Mouse (Mus musculus) MEL (cell line): ENCODE results near the gene Clint1. TPM values are rescaled to one million over a fixed set of nuclear protein-coding genes. Genes with fewer than 3 reads are reported as not detected.
A peak's percentile ranks its signal among the peaks of the same experiment; 100 is the strongest.

Experiments
- DNase-seq: peaks from one replicate; pipeline ENCODE4 v3.0.0; 2011; ENCODE audit warnings: low read depth, low spot score
- H3K27ac ChIP-seq: 2 replicates; pipeline ENCODE4 v1.5.1; 2012; ENCODE audit warnings: low read depth, mild to moderate bottlenecking, control low read depth, low read length, moderate library complexity; ENCODE audit not compliant: control insufficient read depth
- H3K27me3 ChIP-seq, 2 experiments: fragments of 150-350 bp in 1 of 2; sonication (generic) in 1 of 2; 2 replicates each; pipeline ENCODE4 v1.6.1; 2012; ENCODE audit warnings: low read length in 2 of 2, mild to moderate bottlenecking in 2 of 2, improper control_type of control experiment in 1 of 2, moderate library complexity in 1 of 2; ENCODE audit not compliant: insufficient read depth in 2 of 2, control insufficient read depth in 1 of 2
- H3K36me3 ChIP-seq, 2 experiments: 2 replicates each; pipeline ENCODE4 v1.6.1; 2012 to 2014; ENCODE audit warnings: low read length in 2 of 2, improper control_type of control experiment in 1 of 2, inconsistent platforms in 1 of 2, mild to moderate bottlenecking in 1 of 2; ENCODE audit not compliant: insufficient read depth in 2 of 2, control insufficient read depth in 1 of 2
- H3K4me1 ChIP-seq, 2 experiments: fragments of 150-350 bp in 1 of 2; sonication (generic) in 1 of 2; 2 replicates each; pipeline ENCODE4 v1.6.1; 2012; ENCODE audit warnings: low read length in 2 of 2, improper control_type of control experiment in 1 of 2, mild to moderate bottlenecking in 1 of 2; ENCODE audit not compliant: insufficient read depth in 2 of 2, control insufficient read depth in 1 of 2
- H3K4me3 ChIP-seq, 2 experiments: fragments of 150-350 bp in 1 of 2; sonication (generic) in 1 of 2; 2 replicates each; pipeline ENCODE4 v1.5.1; 2012; ENCODE audit warnings: low read depth in 2 of 2, low read length in 2 of 2, mild to moderate bottlenecking in 2 of 2, moderate library complexity in 2 of 2, control low read depth in 1 of 2, improper control_type of control experiment in 1 of 2; ENCODE audit not compliant: control insufficient read depth in 1 of 2, insufficient read depth in 1 of 2
- H3K79me2 ChIP-seq: 2 replicates; pipeline ENCODE4 v1.6.1; 2012; ENCODE audit warnings: mild to moderate bottlenecking, low read length, moderate library complexity; ENCODE audit not compliant: control insufficient read depth, poor library complexity, insufficient read depth
- H3K9ac ChIP-seq: 2 replicates; pipeline ENCODE4 v1.6.1; 2012; ENCODE audit warnings: low read depth, mild to moderate bottlenecking, control low read depth, low read length, moderate library complexity; ENCODE audit not compliant: control insufficient read depth, poor library complexity, severe bottlenecking
- H3K9me3 ChIP-seq: fragments of 150-350 bp; sonication (generic); replicated peaks from 2 replicates; pipeline ENCODE4 v1.6.1; 2012; ENCODE audit warnings: mild to moderate bottlenecking, low read length, improper control_type of control experiment, moderate library complexity; ENCODE audit not compliant: insufficient read depth
- CHD1 ChIP-seq: IDR thresholded peaks from 2 replicates; pipeline ENCODE4 v1.6.1; 2012; ENCODE audit warnings: low read depth, mild to moderate bottlenecking, inconsistent platforms, low read length, improper control_type of control experiment
- ETS1 ChIP-seq: IDR thresholded peaks from 2 replicates; pipeline ENCODE4 v1.6.1; 2012; ENCODE audit warnings: low read depth, mild to moderate bottlenecking, inconsistent platforms, low read length, improper control_type of control experiment, moderate library complexity
- GATA1 ChIP-seq: IDR thresholded peaks from 2 replicates; pipeline ENCODE4 v1.6.1; 2011; ENCODE audit warnings: low read depth, low read length, improper control_type of control experiment
- MAX ChIP-seq: IDR thresholded peaks from 2 replicates; pipeline ENCODE4 v1.6.1; 2011; ENCODE audit warnings: low read length, improper control_type of control experiment
- MXI1 ChIP-seq: IDR thresholded peaks from 2 replicates; pipeline ENCODE4 v1.6.1; 2011; ENCODE audit warnings: mild to moderate bottlenecking, low read depth, low read length, improper control_type of control experiment
- MYC ChIP-seq: IDR thresholded peaks from 2 replicates; pipeline ENCODE4 v1.6.1; 2011; ENCODE audit warnings: low read depth, mild to moderate bottlenecking, low read length, improper control_type of control experiment, moderate library complexity
- NELFE ChIP-seq: IDR thresholded peaks from 2 replicates; pipeline ENCODE4 v1.6.1; 2011; ENCODE audit warnings: low read depth, low read length, improper control_type of control experiment
- NRF1 ChIP-seq: IDR thresholded peaks from 2 replicates; pipeline ENCODE4 v1.6.1; 2014; ENCODE audit warnings: low read depth, mild to moderate bottlenecking, inconsistent platforms, low read length, improper control_type of control experiment, moderate library complexity; ENCODE audit not compliant: poor library complexity, insufficient read depth, severe bottlenecking
- POLR2A ChIP-seq, 2 experiments: IDR thresholded peaks; 2 replicates each; pipeline ENCODE4 v1.6.1; 2011 to 2012; ENCODE audit warnings: low read length in 2 of 2, mild to moderate bottlenecking in 2 of 2, control low read depth in 1 of 2, improper control_type of control experiment in 1 of 2, low read depth in 1 of 2, moderate library complexity in 1 of 2; ENCODE audit not compliant: control insufficient read depth in 1 of 2, insufficient read depth in 1 of 2, poor library complexity in 1 of 2
- USF1 ChIP-seq: IDR thresholded peaks from 2 replicates; pipeline ENCODE4 v1.6.1; 2014; ENCODE audit warnings: low read depth, mild to moderate bottlenecking, inconsistent platforms, low read length, improper control_type of control experiment, moderate library complexity
- ZC3H11A ChIP-seq: IDR thresholded peaks from 2 replicates; pipeline ENCODE4 v1.6.1; 2012; ENCODE audit warnings: low read depth, mild to moderate bottlenecking, inconsistent platforms, low read length, improper control_type of control experiment
- ZNF384 ChIP-seq: IDR thresholded peaks from 2 replicates; pipeline ENCODE4 v1.6.1; 2012; ENCODE audit warnings: low read depth, mild to moderate bottlenecking, inconsistent platforms, low read length, improper control_type of control experiment
- polyA plus RNA-seq, 2 experiments: library from polyadenylated mRNA; stranded (reverse) in 1 of 2; unstranded in 1 of 2; fragments of >175 nt in 1 of 2; fragments of >200 nt in 1 of 2; gene quantifications; 2 replicates each; pipeline versions ENCODE4 v1.2.1 to v1.2.4; 2012; ENCODE audit warnings: low replicate concordance in 2 of 2, low read depth in 1 of 2; ENCODE audit not compliant: insufficient read length in 2 of 2, insufficient read depth in 1 of 2, missing spikeins in 1 of 2
- total RNA-seq: library from RNA; depleted of rRNA; stranded (reverse); fragments of 300-350 nt; gene quantifications from 2 replicates; pipeline ENCODE4 v1.2.3, GENCODE M21; 2012

The Clint1 gene
- total and polyA plus RNA-seq, 3 experiments = 58.5 to 184 (median 102) TPM

DNA sequence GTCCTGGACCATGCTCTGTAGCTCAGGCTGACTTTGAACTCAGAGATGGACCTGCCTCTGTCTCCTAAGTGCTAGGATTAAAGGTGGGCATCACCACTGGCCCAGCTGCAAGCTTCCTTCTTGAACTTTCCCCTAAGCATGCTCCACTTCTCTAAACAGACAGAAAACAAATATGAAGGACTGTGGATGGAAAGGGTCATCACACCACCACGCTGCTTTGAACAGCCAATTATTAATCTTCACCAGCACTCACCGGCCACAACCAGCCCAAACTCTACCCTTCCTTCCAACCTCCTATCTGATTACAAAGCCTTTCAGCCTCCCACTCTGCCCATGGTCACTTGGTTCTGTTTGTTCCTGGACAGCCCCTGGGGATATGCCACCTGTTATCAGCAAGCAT, 45.6 kb upstream of the Clint1 start:
- TF ChIP-seq NELFE (no peak), MYC (0 out of 2 replicates have a peak, but pooled peaks have one; percentile 11)
- H3K9ac ChIP-seq = no peak overlapping the region
- H3K9me3 ChIP-seq = no peaks in the 10 kb centered on the region
- H3K27me3 ChIP-seq = no peaks in the 10 kb centered on the region
- no peak overlapping the region for H3K4me3 ChIP-seq
- peak overlapping the region; percentile 95 for H3K27ac ChIP-seq
- peaks cover 0 to 50% of the 10 kb centered on the region in 2 experiments; a peak in 2 of 4 replicates for H3K36me3 ChIP-seq
- H3K4me1 ChIP-seq = peaks cover 19 to 54% of the 10 kb centered on the region in 2 experiments
- peak; percentile 41 for DNase-seq
- H3K79me2 ChIP-seq = no peaks in the 10 kb centered on the region

GRCm38 (mm10) chr11:45806809-45807208, 45.0 kb upstream of the Clint1 start:
- no peak overlapping the region for H3K4me3 ChIP-seq

DNA sequence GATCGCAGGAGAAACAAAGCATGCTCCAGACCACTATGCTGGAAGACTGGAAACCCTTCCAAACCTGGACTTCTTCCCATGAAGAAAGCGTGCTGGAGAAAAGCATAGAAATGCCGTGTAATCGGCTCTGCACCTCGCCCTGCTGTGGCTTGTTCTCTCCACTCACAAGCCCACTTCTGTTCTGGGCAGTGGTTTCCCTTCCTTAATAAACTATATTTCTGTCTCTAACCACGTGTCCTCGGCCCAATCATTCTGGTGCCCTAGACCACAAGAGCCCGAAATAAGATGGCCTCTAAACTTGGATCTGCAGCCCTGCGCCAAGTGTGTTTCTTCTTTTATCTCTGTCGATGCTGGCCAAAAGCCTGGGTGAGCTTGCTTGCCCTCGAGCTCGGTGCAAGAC, 44.0 kb upstream of the Clint1 start:
- TF ChIP-seq USF1 = peak; percentile 50; the same call in 1 of the 2 replicates
- no peak for TF ChIP-seq ZC3H11A
- TF ChIP-seq POLR2A (IDR thresholded peaks at IDR 0.05; ENCODE audit: control insufficient read depth in 1 of 2, insufficient read depth in 1 of 2, low read depth in 1 of 2, low read length in 2 of 2, poor library complexity in 1 of 2) = no peak
- no peak for TF ChIP-seq GATA1
- no peak for TF ChIP-seq ETS1
- peak overlapping the region; percentile 35 for H3K27ac ChIP-seq
- DNase-seq = peak; percentile 41
- H3K4me3 ChIP-seq = no peak overlapping the region
- peaks cover 0 to 50% of the 10 kb centered on the region in 2 experiments; a peak in 2 of 4 replicates for H3K36me3 ChIP-seq
- H3K79me2 ChIP-seq = no peaks in the 10 kb centered on the region
- H3K4me1 ChIP-seq = peaks cover 19 to 54% of the 10 kb centered on the region in 2 experiments
- H3K9me3 ChIP-seq = no peaks in the 10 kb centered on the region
- H3K9ac ChIP-seq = peak overlapping the region; percentile 6; the same call in 1 of the 2 replicates
- no peaks in the 10 kb centered on the region for H3K27me3 ChIP-seq

More at GRCm38 (mm10) chr11:45806809-45807208, 45.0 kb upstream of the Clint1 start:
- Histone ChIP-seq H3K27me3 (no peaks in the 10 kb centered on the region), H3K36me3 (peaks cover 0 to 50% of the 10 kb centered on the region in 2 experiments; a peak in 2 of 4 replicates), H3K9ac (no peak overlapping the region), H3K9me3 (no peaks in the 10 kb centered on the region), H3K27ac (peak overlapping the region; percentile 95), H3K79me2 (no peaks in the 10 kb centered on the region), H3K4me1 (peaks cover 19 to 54% of the 10 kb centered on the region in 2 experiments)
- no peak for TF ChIP-seq MAX
- no peak for TF ChIP-seq MXI1
- DNase-seq = peak; percentile 70

DNA sequence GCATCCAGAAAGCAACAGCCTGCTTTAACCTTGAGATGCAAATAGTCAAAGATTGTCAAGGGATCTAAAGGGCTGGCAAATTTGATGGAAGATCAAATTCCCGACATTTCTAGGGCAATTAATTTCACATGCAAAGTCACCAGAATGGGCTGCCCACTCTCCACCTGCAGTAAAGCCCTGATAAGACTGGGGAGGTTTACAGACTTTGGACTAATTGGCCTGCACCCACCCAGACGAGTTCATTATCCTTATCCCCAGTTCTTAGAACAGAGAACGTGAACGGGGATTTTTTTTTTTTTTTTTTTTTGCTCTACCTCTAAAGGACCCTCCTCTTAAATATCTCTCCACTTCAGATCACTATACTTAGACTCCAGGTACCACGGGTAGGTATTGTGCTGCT, 42.4 kb upstream of the Clint1 start:
- Histone ChIP-seq H3K79me2 (no peaks in the 10 kb centered on the region), H3K9ac (no peak overlapping the region), H3K27ac (no peak overlapping the region), H3K27me3 (no peaks in the 10 kb centered on the region), H3K36me3 (peaks cover 0 to 50% of the 10 kb centered on the region in 2 experiments; a peak in 2 of 4 replicates)
- no peak for DNase-seq
- TF ChIP-seq CHD1 (no peak), ZNF384 (peak; percentile 66), NRF1 (no peak), GATA1 (0 out of 2 replicates have a peak, but pooled peaks have one; percentile 14)
- TF ChIP-seq, all 39 proteins: peak for 2
- Histone ChIP-seq H3K9me3 (no peaks in the 10 kb centered on the region), H3K4me1 (peaks cover 19 to 49% of the 10 kb centered on the region in 2 experiments), H3K4me3 (no peak overlapping the region)
